Mouse (Mus musculus): ENCODE measurements around the gene Lin37. TPM values are rescaled to one million over a fixed set of nuclear protein-coding genes. Genes with fewer than 3 reads are reported as not detected.

The Lin37 gene
- polyA plus RNA-seq, 2 experiments from 2014 or later: 101 to 104 TPM

DNA sequence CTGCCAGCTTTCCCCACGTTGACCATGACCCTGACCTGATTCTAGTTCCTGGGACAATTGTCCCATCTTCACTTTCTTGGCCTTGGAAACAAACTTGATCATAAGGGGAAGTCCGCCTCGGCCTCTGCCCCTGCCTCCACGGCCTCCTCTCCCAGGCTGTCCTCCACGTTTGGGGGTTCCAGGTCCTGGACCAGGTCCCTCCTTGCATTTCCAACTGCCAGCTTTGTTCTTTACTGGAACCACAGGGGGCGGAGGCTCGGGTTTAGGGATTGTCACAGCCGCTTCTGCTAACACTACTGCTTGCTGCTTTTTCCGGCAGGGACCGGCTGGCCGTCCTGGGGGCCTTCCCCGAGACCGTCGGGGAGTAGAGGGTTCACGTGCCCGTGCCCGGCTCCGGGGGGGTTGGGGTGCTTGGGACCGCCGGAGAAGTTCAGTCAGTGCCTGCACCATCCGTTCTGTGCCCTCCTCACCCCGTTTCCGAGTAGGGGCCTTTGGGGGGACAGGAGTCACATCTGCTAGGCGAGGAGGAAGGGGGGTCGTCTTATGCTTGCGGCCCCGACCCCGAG lies 26.9 kb upstream of the Lin37 start:
- no peak for ATAC-seq

- no peak for ATAC-seq
These were observed 25.5 kb upstream of the Lin37 start for GRCm38 (mm10) chr7:30585170-30585569.

- ATAC-seq: no peak
These were observed 24.7 kb upstream of the Lin37 start for GRCm38 (mm10) chr7:30584339-30584738.

DNA sequence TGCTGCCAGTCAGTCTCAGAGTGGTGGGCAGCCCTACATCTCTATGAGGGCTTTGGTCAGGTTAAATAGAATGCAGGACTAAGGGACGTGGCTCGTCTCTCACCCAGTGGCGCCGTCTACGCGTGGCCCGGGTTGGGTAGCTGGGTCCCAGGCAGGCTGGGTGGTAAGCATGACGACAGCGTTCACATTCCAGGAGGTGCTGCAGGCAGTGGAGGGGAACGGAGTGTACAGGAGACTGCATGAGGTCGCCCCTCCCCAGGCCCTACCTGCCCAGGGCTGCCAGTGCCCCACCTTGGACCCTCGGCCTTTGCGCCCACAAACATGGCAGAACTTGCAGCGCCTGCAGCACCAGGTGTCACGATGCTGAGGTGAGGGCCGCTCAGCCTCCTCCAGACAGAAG lies 21.9 kb upstream of the Lin37 start:
- ATAC-seq: no peak

DNA sequence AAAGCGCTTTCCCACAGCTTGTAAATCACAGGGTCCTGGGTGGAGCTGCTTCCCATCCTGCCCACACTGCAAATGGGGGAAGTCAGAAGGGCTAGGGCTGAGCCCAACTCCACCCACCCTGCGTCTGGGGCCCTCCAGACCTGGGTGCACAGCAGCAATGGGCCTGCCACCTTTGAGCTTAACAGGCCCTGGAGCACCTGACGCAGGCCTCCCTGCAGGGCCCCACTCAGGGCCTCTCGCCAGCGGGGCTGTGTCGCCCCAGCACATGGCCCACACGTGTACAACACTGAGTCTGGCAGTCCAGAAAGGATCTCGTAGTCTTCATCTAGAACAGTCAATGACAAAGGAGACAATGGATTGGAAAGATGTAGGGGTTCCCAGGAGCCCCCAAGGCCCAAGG lies 20.3 kb upstream of the Lin37 start:
- no peak for ATAC-seq

GRCm38 (mm10) chr7:30572969-30573368 lies 13.3 kb upstream of the Lin37 start:
- ATAC-seq: no peak

DNA sequence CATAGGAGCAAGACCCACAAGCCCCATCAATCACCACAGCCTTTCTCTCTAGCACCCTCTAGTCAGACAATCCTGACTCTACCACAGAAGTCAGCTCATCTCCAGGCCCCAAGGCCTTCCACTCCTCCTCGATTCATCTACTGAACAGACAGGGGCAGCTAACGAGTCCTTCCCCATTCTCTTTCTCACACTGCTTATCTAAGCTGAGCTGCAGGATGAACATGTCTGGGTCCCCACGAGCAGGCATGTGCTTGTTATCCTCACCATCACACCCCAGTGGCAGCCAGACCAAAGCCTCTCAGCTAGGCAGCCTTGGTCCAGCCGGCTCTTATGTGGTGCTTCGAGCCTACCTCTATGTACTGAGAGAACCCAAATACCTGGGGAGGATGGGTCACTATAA lies 12.8 kb upstream of the Lin37 start:
- ATAC-seq: no peak

DNA sequence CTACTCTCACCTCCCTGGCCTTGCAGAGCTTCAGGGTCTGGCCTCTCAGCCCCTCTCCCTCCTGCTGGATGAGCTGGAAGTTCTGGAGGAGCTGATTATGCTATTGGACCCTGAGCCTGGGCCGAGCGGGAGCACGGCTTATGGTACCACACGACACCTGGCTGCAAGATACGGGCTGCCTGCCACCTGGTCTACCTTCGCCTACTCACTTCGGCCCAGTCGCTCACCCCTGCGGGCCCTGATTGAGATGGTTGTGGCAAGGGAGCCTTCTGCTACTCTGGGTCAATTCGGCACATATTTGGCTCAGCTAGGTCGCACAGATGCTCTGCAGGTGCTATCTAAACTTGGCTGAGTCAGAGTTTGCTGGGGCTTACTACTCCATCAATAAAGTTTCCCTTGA lies 7.9 kb upstream of the Lin37 start:
- no peak for ATAC-seq

- ATAC-seq: no peak
These were observed 6.4 kb upstream of the Lin37 start for GRCm38 (mm10) chr7:30566033-30566432.

GRCm38 (mm10) chr7:30564970-30565571 lies 5.4 kb upstream of the Lin37 start, which contains the start of gene Igflr1:
TSS of gene Igflr1 (plus strand) at chr7:30565427.
- peak; percentile 50 for ATAC-seq

DNA sequence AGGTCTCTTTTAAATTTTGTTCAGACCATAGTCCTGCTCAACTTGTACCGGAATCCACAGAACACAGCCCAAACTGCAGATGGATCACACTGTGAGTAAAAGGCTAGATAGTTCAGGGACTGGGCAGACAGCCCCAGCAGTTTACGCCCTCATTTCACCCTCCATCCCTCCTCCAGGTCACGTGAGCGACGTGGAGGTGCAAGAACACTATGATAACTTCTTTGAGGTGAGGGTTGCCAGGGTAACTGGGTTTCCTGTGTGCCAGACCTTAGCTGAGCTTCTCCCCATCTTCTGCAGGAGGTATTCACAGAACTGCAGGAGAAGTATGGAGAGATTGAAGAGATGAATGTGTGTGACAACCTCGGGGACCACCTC lies 4.3 kb upstream of the Lin37 start:
- ATAC-seq: peak; percentile 57

DNA sequence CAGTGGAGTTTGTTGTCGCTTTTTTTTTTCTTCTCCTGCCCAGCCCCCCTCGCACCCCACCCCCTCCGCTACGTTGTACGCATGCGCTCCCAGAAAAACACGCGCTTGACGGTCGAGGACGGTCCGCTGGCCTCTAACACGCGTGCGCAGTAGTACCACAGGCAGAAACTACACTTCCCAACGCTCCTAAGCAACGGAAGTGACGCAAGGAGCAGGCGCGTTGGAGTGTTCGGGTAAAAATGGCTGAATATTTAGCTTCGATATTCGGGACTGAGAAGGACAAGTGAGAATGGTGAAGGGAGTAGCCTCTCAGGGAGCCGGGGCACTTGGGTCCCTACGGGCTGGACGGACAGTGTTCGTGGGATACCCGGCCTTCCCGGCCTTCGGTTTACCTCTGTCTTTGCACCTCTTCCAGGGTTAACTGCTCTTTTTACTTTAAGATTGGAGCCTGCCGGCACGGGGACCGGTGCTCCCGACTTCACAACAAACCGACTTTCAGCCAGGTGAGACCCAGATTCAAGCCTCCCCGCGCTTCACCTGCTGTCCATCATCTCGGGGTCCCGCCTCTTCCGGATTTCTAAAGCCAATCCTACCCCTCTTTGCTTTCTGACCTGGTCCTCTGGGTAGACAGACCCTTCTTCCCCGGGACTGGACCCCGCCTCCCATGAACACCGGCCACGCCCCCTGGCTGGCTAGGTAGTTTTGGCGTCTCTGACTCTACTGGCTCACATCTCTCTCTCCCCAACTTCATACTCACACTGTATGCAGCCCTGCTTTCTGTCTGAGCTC lies 3.7 kb upstream of the Lin37 start, which contains the start of the genes U2af1l4, Gm49396 and Psenen:
TSS of gene U2af1l4 (plus strand) at position 185 of the 789 bp plus-strand sequence.
TSS of gene Gm49396 (plus strand) at position 228 of the 789 bp plus-strand sequence.
TSS of gene Psenen (minus strand) at position 511 of the 789 bp plus-strand sequence.
- ATAC-seq: peak; percentile 66

DNA sequence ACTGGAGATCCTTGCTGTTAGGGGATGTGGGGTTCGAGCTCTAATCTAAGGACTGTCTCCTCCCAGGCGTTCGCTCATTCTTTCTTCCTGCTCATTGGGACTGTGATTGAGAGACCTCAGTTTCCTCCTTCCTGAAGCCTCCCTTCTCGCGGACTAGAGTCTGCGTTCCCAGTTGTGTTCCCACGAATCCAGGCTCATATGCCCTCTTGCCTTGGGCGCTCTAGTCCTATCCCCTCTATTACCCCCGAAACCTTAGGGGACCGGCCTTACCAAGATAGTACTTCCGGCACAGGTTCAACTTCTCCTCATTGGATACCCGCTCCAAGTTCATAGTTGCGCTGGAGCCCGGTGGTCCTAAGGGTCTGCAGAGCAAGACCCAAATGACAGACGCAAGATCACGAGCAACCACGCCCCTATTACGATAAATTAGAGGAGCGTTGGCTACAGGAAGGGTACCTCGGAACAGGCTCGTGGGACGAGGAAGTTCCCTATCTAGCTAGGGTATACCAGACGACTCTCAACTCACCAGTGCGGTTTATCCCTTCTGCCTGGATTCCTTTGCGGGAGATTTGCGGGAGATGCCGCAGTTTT lies 3.0 kb upstream of the Lin37 start:
- ATAC-seq: no peak

DNA sequence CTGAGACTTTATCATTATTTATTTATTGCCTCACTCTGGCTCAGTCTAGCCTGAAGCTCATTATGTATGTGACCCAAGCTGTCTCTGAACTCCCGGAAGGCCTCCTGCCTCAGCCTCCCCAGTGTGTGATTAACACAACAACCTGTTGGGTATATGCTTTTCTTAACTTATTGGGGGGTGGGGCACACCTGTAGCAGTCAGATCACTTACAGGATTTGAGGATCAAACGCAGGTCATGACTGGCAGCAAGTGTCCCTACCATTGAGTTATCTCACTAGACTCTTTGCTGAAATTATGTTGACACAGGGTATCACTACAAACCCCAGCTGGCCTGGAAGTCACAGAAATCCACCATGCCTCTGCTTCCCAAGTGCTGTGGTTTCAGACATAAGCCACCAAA lies 658 bp upstream of the Lin37 start:
- ATAC-seq: no peak

GRCm38 (mm10) chr7:30558656-30559442 lies 789 bp downstream of the Lin37 start:
- ATAC-seq: no peak

- no peak for ATAC-seq
These were observed 1.6 kb downstream of the Lin37 start for GRCm38 (mm10) chr7:30557901-30558514.

GRCm38 (mm10) chr7:30556894-30557536 lies 2.6 kb downstream of the Lin37 start:
- ATAC-seq: no peak

GRCm38 (mm10) chr7:30553810-30554584 lies 5.6 kb downstream of the Lin37 start:
- no peak for ATAC-seq

- no peak for ATAC-seq
These were observed 6.5 kb downstream of the Lin37 start for GRCm38 (mm10) chr7:30553021-30553589.

All from CD4-positive, CD25-positive, alpha-beta regulatory T cell, adult 4 months (primary cell).